Mouse (Mus musculus) cerebellum, postnatal 10 days (tissue): ENCODE measurements at regions not wholly inside any gene's neighbourhood (a gene's known extent, or its start where the extent isn't known, plus 50 kb on each side); places are given as distances from the start of the nearest gene placed in this dataset.

Source experiments
- DNase-seq, 2 experiments: peaks; one replicate each; pipeline ENCODE4 v3.0.0; 2021; ENCODE audit warnings: mixed read lengths in 2 of 2

- peak; percentile 12 to 30 for DNase-seq
Observed at GRCm38 (mm10) chr2:137229422-137230069, 113.1 kb upstream of the Jag1 start.

GRCm38 (mm10) chr2:137227495-137227894, 111.1 kb upstream of the Jag1 start:
- no peak for DNase-seq

- DNase-seq, result no peak
Observed at GRCm38 (mm10) chr2:137224702-137225552, 108.5 kb upstream of the Jag1 start.

GRCm38 (mm10) chr2:137215697-137216096, 99.3 kb upstream of the Jag1 start:
- DNase-seq, result no peak

GRCm38 (mm10) chr2:137207846-137208245, 91.4 kb upstream of the Jag1 start:
- DNase-seq, result no peak

- peak in 1 of 2 experiments; percentile 2 for DNase-seq
Observed at GRCm38 (mm10) chr2:137204274-137204850, 87.9 kb upstream of the Jag1 start.

GRCm38 (mm10) chr2:137200101-137200500, 83.7 kb upstream of the Jag1 start:
- no peak for DNase-seq

GRCm38 (mm10) chr2:137192183-137192582, 75.7 kb upstream of the Jag1 start:
- no peak for DNase-seq

- DNase-seq, result no peak
Observed at GRCm38 (mm10) chr2:137169176-137169575, 52.7 kb upstream of the Jag1 start.

GRCm38 (mm10) chr2:137168626-137169025, 52.2 kb upstream of the Jag1 start:
- no peak for DNase-seq
